Mouse (Mus musculus) thymus, adult 2 months (tissue): Measurements from ENCODE around the gene Oprd1. TPM values are rescaled to one million over a fixed set of nuclear protein-coding genes. Genes with fewer than 3 reads are reported as not detected.

ENCODE experiments used
- DNase-seq: peaks from one replicate; pipeline ENCODE4 v3.0.0; 2021
- H3K27ac ChIP-seq: fragments of 200-500 bp; 2 replicates; pipeline ENCODE4 v1.5.1; 2012; ENCODE audit warnings: low read length, control low read depth; ENCODE audit not compliant: control insufficient read depth, insufficient read depth
- H3K27me3 ChIP-seq: fragments of 200-500 bp; 2 replicates; pipeline ENCODE4 v1.6.1; 2012; ENCODE audit warnings: mild to moderate bottlenecking, low read length, moderate library complexity, mixed read lengths; ENCODE audit not compliant: control insufficient read depth, insufficient read depth
- H3K36me3 ChIP-seq: fragments of 200-500 bp; 2 replicates; pipeline ENCODE4 v1.6.1; 2012; ENCODE audit warnings: mild to moderate bottlenecking, low read length, moderate library complexity; ENCODE audit not compliant: control insufficient read depth, insufficient read depth
- H3K4me1 ChIP-seq: fragments of 200-500 bp; replicated peaks from 2 replicates; pipeline ENCODE4 v1.6.1; 2012; ENCODE audit warnings: low read length; ENCODE audit not compliant: control insufficient read depth, insufficient read depth
- H3K4me3 ChIP-seq: fragments of 200-500 bp; 2 replicates; pipeline ENCODE4 v1.5.1; 2012; ENCODE audit warnings: mild to moderate bottlenecking, low read length, control low read depth, moderate library complexity; ENCODE audit not compliant: control insufficient read depth, insufficient read depth
- CTCF ChIP-seq: fragments of 200-500 bp; IDR thresholded peaks from 2 replicates; pipeline ENCODE4 v1.5.1; 2012; ENCODE audit warnings: mild to moderate bottlenecking, control low read depth, low read length, moderate library complexity, borderline replicate concordance; ENCODE audit not compliant: control insufficient read depth, poor library complexity, insufficient read depth; ENCODE audit errors: extremely low read depth
- POLR2A ChIP-seq: fragments of 200-500 bp; IDR thresholded peaks from 2 replicates; pipeline ENCODE4 v1.6.1; 2012; ENCODE audit warnings: mild to moderate bottlenecking, low read length, control low read depth, moderate library complexity; ENCODE audit not compliant: control insufficient read depth, poor library complexity, insufficient read depth; ENCODE audit errors: extremely low read depth
- WGBS: fragments of 180-500 bp; shearing (Covaris S2); methylation state at CpG from one replicate; pipeline ENCODE4 v1.1.7; 2018; 5-methylcytosine and 5-hydroxymethylcytosine counted together
- polyA plus RNA-seq: library from polyadenylated mRNA; depleted of rRNA; stranded (reverse); fragments of >200 nt; gene quantifications from 2 replicates; pipeline ENCODE4 v1.2.3, GENCODE M21; 2012; rRNA removed

Gene Oprd1
- polyA plus RNA-seq, 1 experiment: 4.3 TPM

DNA sequence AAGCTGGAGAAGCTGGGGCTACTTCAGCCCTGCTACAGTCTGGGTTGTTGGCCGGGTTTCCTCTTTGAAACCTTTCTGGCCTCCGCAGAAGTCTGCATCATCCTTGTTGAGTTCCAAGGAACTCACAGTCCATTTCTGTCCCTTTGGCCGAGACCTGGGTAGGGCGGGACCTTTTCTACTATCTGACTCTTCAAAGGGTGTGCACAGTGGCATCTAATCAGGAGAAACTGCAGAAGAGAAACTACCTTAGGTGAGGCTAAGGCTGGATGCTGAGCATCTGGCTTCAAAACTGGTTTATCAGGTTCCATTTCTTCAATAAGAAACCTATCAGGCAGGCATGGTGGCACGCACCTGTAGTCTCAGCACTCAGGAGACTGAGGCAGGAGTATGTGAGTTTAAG, 79.7 kb downstream of the Oprd1 start:
- Histone ChIP-seq H3K4me3 (no peak overlapping the region), H3K4me1 (no peaks in the 10 kb centered on the region), H3K27ac (no peak overlapping the region), H3K36me3 (no peaks in the 10 kb centered on the region), H3K27me3 (no peaks in the 10 kb centered on the region)
- no peak for TF ChIP-seq POLR2A
- no peak for TF ChIP-seq CTCF
- WGBS: 92% methylated on average over 5 of the region's 5 CpGs
- no peak for DNase-seq

DNA sequence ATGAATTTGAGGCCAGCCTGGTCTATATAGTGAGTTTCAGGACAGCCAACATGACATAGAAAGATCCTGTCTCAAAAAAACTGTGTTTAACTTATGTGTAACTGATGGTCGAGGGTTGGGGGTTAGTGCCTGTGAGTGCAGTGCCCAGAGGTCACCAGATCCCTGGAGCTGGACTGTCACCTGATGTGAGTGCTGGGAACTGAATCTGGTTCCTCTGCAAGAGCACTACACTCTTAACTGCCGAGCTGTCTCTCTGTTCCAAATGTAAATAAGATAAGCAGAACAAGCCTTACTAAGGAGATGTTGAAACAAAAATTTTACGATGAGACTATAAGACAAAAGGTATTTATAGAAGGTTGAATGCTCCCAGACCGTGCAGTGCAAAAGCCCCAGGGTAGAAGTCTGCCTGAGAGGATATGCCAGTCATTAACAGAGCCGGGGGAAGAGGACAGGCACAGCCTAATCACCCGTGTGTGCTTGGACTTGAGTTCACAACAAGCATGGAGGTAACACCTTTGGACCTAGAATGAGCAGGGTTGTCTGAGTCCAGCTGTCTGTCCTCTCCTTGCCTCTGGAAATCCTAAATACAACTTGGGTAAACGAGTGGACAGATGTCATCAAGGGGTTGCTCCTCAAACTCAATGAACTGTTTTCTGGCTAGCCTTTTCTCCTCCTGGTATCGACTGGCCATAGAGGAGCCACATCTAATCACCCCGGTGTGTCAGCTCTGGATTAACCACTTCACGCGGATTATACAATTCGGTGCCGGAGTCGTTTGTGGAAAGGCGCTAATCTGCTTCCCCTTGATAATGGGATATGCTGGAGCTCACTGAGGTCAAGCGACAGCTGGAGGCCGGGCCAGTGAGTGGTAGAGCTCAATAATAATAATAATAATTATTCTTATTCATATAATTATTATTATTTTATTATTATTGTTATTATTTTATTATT, 81.1 kb downstream of the Oprd1 start:
- H3K4me1 ChIP-seq: no peaks in the 10 kb centered on the region

GRCm38 (mm10) chr4:132062289-132062688, 82.0 kb downstream of the Oprd1 start:
- TF ChIP-seq CTCF (no peak), POLR2A (no peak)
- H3K4me3 ChIP-seq: no peak overlapping the region
- no peaks in the 10 kb centered on the region for H3K36me3 ChIP-seq
- WGBS: 90% methylated on average over 8 of the region's 8 CpGs
- no peaks in the 10 kb centered on the region for H3K4me1 ChIP-seq
- H3K27ac ChIP-seq: no peak overlapping the region
- DNase-seq: no peak
- no peaks in the 10 kb centered on the region for H3K27me3 ChIP-seq

More for the DNA sequence above, 81.1 kb downstream of the Oprd1 start:
- no peak for DNase-seq
- no peaks in the 10 kb centered on the region for H3K27me3 ChIP-seq
- H3K36me3 ChIP-seq: no peaks in the 10 kb centered on the region
- 94% methylated on average over 17 of the region's 17 CpGs for WGBS
- TF ChIP-seq CTCF: no peak
- no peak for TF ChIP-seq POLR2A
- H3K27ac ChIP-seq: no peak overlapping the region
- no peak overlapping the region for H3K4me3 ChIP-seq

Other genes starting within 250 kb of the Oprd1 start
- gene Tmem200b, start 222.7 kb downstream of the Oprd1 start, polyA plus RNA-seq: 4.9 and 6.0 TPM in 2 replicates
- gene Gm10300, start 69.8 kb downstream of the Oprd1 start, polyA plus RNA-seq: 0.07 and 0.10 TPM in 2 replicates
- 103 and 119 TPM in 2 replicates for gene Epb41, start 69.2 kb downstream of the Oprd1 start, polyA plus RNA-seq
- gene Ythdf2, start 67.8 kb upstream of the Oprd1 start, polyA plus RNA-seq: 36.0 and 36.3 TPM in 2 replicates
- gene Gmeb1, start 117.1 kb upstream of the Oprd1 start, polyA plus RNA-seq: 47.5 and 49.6 TPM in 2 replicates
- gene Taf12, start 129.9 kb upstream of the Oprd1 start, polyA plus RNA-seq: 13.7 and 17.2 TPM in 2 replicates
- gene Rab42, start 158.9 kb upstream of the Oprd1 start, polyA plus RNA-seq: 6.2 and 6.8 TPM in 2 replicates
- gene Trnau1ap, start 185.1 kb upstream of the Oprd1 start, polyA plus RNA-seq: 18.9 and 23.1 TPM in 2 replicates
- gene Rcc1, start 209.1 kb upstream of the Oprd1 start, polyA plus RNA-seq: 31.9 and 40.8 TPM in 2 replicates